Mouse (Mus musculus): ENCODE results near the gene Pnpla2. TPM values are rescaled to one million over a fixed set of nuclear protein-coding genes. Genes with fewer than 3 reads are reported as not detected.

Gene Pnpla2
- polyA plus RNA-seq, 1 experiment from 2014 or later = 23.4 TPM

DNA sequence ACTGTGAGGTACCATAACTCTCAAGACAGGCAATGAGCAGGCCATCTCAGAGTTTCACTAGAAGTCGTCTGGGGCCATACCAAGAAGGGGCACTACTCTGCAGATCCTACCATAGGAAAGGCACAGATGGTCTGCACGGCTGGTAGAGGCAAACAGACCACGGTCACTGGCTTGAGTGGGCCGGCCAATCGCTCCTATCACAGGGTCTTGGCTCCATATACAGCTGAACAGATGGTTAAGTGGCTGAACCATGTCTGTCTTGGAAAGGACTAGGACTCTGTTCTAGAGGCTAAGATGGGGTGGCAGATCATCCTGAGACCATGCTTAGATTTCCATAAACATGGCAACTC lies 47.5 kb downstream of the Pnpla2 start:
- no peaks in the 10 kb centered on the region for H3K27me3 ChIP-seq (replicated peaks; ENCODE audit: control insufficient read depth, insufficient read depth, low read length)
- DNase-seq (ENCODE audit: low spot score) = no peak
- H3K4me3 ChIP-seq (ENCODE audit: low read depth, low read length) = no peak overlapping the region
- H3K9ac ChIP-seq (ENCODE audit: low read depth, low read length) = no peak overlapping the region
- H3K4me2 ChIP-seq = no peak overlapping the region
- H3K4me1 ChIP-seq (replicated peaks; ENCODE audit: control insufficient read depth, insufficient read depth, low read length) = peaks cover 7% of the 10 kb centered on the region; the same call in 1 of the 2 replicates
- no peaks in the 10 kb centered on the region for H3K9me3 ChIP-seq (ENCODE audit: control insufficient read depth, low read length)
- no peak for ATAC-seq (replicated peaks; ENCODE audit: low FRiP score)
- WGBS = 90% methylated on average over 5 of the region's 5 CpGs
- no peak overlapping the region for H3K27ac ChIP-seq (ENCODE audit: low read depth, low read length)
- peaks cover 3% of the 10 kb centered on the region; the same call in 1 of the 2 replicates for H3K36me3 ChIP-seq (ENCODE audit: control insufficient read depth, insufficient read depth, low read length)

DNA sequence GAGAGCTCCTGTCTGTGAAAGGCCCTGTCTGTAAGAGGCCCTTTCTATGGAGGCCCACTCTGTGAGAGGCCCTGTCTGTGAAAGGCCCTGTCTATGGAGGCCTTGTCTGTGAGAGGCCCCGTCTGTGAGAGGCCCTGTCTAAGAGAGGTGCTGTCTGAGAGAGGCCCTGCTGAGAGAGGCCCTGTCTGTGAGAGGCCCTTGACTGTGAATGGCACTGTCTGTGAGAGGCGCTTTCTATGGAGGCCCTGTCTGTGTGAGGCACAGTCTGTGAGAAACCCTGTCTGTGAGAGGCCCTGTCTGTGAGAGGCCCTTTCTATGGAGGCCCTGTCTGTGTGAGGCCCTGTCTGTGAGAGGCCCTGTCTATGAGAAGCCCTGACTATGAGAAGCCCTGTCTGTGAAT lies 51.3 kb downstream of the Pnpla2 start:
- H3K9ac ChIP-seq (ENCODE audit: low read depth, low read length) = peak overlapping the region; percentile 65
- WGBS = 73% methylated on average over 2 of the region's 2 CpGs
- peak overlapping the region; percentile 59 for H3K27ac ChIP-seq (ENCODE audit: low read depth, low read length)
- H3K4me1 ChIP-seq (replicated peaks; ENCODE audit: control insufficient read depth, insufficient read depth, low read length) = peaks cover 17% of the 10 kb centered on the region; the same call in 1 of the 2 replicates
- DNase-seq (ENCODE audit: low spot score) = no peak
- no peaks in the 10 kb centered on the region for H3K9me3 ChIP-seq (ENCODE audit: control insufficient read depth, low read length)
- ATAC-seq (replicated peaks; ENCODE audit: low FRiP score) = peak; percentile 68
- H3K27me3 ChIP-seq (replicated peaks; ENCODE audit: control insufficient read depth, insufficient read depth, low read length) = no peaks in the 10 kb centered on the region
- peak overlapping the region; percentile 49 for H3K4me2 ChIP-seq
- peaks cover 9% of the 10 kb centered on the region; the same call in 1 of the 2 replicates for H3K36me3 ChIP-seq (ENCODE audit: control insufficient read depth, insufficient read depth, low read length)
- H3K4me3 ChIP-seq (ENCODE audit: low read depth, low read length) = peak overlapping the region; percentile 31

DNA sequence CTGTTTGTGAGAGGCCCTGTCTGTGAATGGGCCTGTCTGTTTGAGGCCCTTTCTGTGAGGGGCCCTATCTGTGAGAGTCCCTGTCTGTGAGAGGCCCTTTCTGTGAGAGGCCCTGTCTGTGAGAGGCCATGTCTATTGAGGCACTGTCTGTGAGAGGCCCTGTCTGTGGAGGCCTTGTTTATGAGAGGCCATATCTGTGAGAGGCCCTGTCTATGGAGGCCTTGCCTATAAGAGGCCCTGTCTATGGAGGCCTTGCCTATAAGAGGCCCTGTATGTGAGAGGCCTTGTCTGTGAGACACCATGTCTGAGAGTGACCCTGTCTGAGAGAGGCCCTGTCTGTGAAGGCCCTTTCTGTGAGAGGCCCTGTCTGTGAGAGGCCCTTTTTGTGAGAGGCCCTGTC lies 53.2 kb downstream of the Pnpla2 start:
- Histone ChIP-seq H3K27me3 (replicated peaks; ENCODE audit: control insufficient read depth, insufficient read depth, low read length) (no peaks in the 10 kb centered on the region), H3K36me3 (ENCODE audit: control insufficient read depth, insufficient read depth, low read length) (0 out of 2 replicates have a peak, but pooled peaks cover 9% of the 10 kb centered on the region), H3K4me3 (ENCODE audit: low read depth, low read length) (peak overlapping the region; percentile 23), H3K4me2 (peak overlapping the region; percentile 49), H3K9ac (ENCODE audit: low read depth, low read length) (peak overlapping the region; percentile 71), H3K4me1 (replicated peaks; ENCODE audit: control insufficient read depth, insufficient read depth, low read length) (peaks cover 17% of the 10 kb centered on the region; the same call in 1 of the 2 replicates), H3K9me3 (ENCODE audit: control insufficient read depth, low read length) (no peaks in the 10 kb centered on the region), H3K27ac (ENCODE audit: low read depth, low read length) (peak overlapping the region; percentile 90)
- no peak for DNase-seq (ENCODE audit: low spot score)
- ATAC-seq (replicated peaks; ENCODE audit: low FRiP score) = peak; percentile 88

DNA sequence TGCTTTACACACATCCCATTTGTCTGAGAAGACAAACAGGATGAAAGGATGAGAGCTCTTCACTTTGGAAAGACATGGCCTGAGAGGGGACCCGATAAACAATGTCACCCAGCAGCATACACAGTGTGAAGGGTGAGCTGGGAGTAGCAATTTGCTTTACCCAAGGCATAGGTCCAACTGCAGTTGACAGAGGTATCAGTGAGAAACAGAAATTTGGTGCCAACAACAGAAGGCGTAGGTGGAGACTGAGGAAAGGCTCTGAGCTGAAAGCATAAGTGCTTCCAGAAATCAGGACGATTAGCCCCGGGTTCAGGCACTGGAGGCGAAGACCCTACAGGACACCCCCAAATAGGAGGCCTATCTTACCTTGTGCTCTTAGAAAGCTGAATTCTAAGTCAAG lies 55.2 kb downstream of the Pnpla2 start:
- Histone ChIP-seq H3K36me3 (ENCODE audit: control insufficient read depth, insufficient read depth, low read length) (peaks cover 12% of the 10 kb centered on the region; the same call in 1 of the 2 replicates), H3K4me2 (no peak overlapping the region)

More for the DNA sequence above, 55.2 kb downstream of the Pnpla2 start:
- DNase-seq (ENCODE audit: low spot score) (no peak), ATAC-seq (replicated peaks; ENCODE audit: low FRiP score) (no peak)
- Histone ChIP-seq H3K27ac (ENCODE audit: low read depth, low read length) (no peak overlapping the region), H3K4me3 (ENCODE audit: low read depth, low read length) (no peak overlapping the region), H3K9me3 (ENCODE audit: control insufficient read depth, low read length) (no peaks in the 10 kb centered on the region), H3K27me3 (replicated peaks; ENCODE audit: control insufficient read depth, insufficient read depth, low read length) (no peaks in the 10 kb centered on the region), H3K4me1 (replicated peaks; ENCODE audit: control insufficient read depth, insufficient read depth, low read length) (peaks cover 17% of the 10 kb centered on the region; the same call in 1 of the 2 replicates), H3K9ac (ENCODE audit: low read depth, low read length) (no peak overlapping the region)
- 90% methylated on average over 5 of the region's 5 CpGs for WGBS

Other genes with a start within 250 kb of the Pnpla2 start
- gene Lmntd2, start 241.1 kb upstream of the Pnpla2 start, polyA plus RNA-seq (2014; fragmentation: Nextera tagmentation; extraction: Ambion mirVana) = 1.8 and 2.6 TPM in 2 replicates
- gene Rassf7, start 239.3 kb upstream of the Pnpla2 start, polyA plus RNA-seq (2014; fragmentation: Nextera tagmentation; extraction: Ambion mirVana) = 35.1 TPM in 2 replicates
- 70.9 and 81.0 TPM in 2 replicates for gene Phrf1, start 226.4 kb upstream of the Pnpla2 start, polyA plus RNA-seq (2014; fragmentation: Nextera tagmentation; extraction: Ambion mirVana)
- 4.0 and 4.1 TPM in 2 replicates for gene Irf7, start 188.7 kb upstream of the Pnpla2 start, polyA plus RNA-seq (2014; fragmentation: Nextera tagmentation; extraction: Ambion mirVana)
- 0.44 and 0.53 TPM in 2 replicates for gene Cdhr5, start 178.4 kb upstream of the Pnpla2 start, polyA plus RNA-seq (2014; fragmentation: Nextera tagmentation; extraction: Ambion mirVana)
- 1.2 and 1.6 TPM in 2 replicates for gene Sct, start 176.1 kb upstream of the Pnpla2 start, polyA plus RNA-seq (2014; fragmentation: Nextera tagmentation; extraction: Ambion mirVana)
- 0.16 and 0.17 TPM in 2 replicates for gene Drd4, start 163.2 kb upstream of the Pnpla2 start, polyA plus RNA-seq (2014; fragmentation: Nextera tagmentation; extraction: Ambion mirVana)
- 48.6 and 54.0 TPM in 2 replicates for gene Deaf1, start 127.5 kb upstream of the Pnpla2 start, polyA plus RNA-seq (2014; fragmentation: Nextera tagmentation; extraction: Ambion mirVana)
- 22.2 and 27.4 TPM in 2 replicates for gene Tmem80, start 127.5 kb upstream of the Pnpla2 start, polyA plus RNA-seq (2014; fragmentation: Nextera tagmentation; extraction: Ambion mirVana)
- gene Eps8l2, start 116.3 kb upstream of the Pnpla2 start, polyA plus RNA-seq (2014; fragmentation: Nextera tagmentation; extraction: Ambion mirVana) = 5.4 and 7.7 TPM in 2 replicates
- 442 and 472 TPM in 2 replicates for gene Taldo1, start 63.0 kb upstream of the Pnpla2 start, polyA plus RNA-seq (2014; fragmentation: Nextera tagmentation; extraction: Ambion mirVana)
- 35.0 and 41.6 TPM in 2 replicates for gene Gatd1, start 41.1 kb upstream of the Pnpla2 start, polyA plus RNA-seq (2014; fragmentation: Nextera tagmentation; extraction: Ambion mirVana)
- gene Cend1, start 25.7 kb upstream of the Pnpla2 start, polyA plus RNA-seq (2014; fragmentation: Nextera tagmentation; extraction: Ambion mirVana) = 0.16 and 0.27 TPM in 2 replicates
- 36.9 and 39.4 TPM in 2 replicates for gene Slc25a22, start 17.3 kb upstream of the Pnpla2 start, polyA plus RNA-seq (2014; fragmentation: Nextera tagmentation; extraction: Ambion mirVana)
- gene Pidd1, start 11.2 kb upstream of the Pnpla2 start, polyA plus RNA-seq (2014; fragmentation: Nextera tagmentation; extraction: Ambion mirVana) = 22.5 and 22.7 TPM in 2 replicates
- gene Rplp2, start 7.8 kb upstream of the Pnpla2 start, polyA plus RNA-seq (2014; fragmentation: Nextera tagmentation; extraction: Ambion mirVana) = 1,652 and 1,836 TPM in 2 replicates
- gene Cracr2b, start 5.9 kb downstream of the Pnpla2 start, polyA plus RNA-seq (2014; fragmentation: Nextera tagmentation; extraction: Ambion mirVana) = 4.3 and 7.2 TPM in 2 replicates
- 20.6 and 22.3 TPM in 2 replicates for gene Cd151, start 12.2 kb downstream of the Pnpla2 start, polyA plus RNA-seq (2014; fragmentation: Nextera tagmentation; extraction: Ambion mirVana)
- 95.3 and 104 TPM in 2 replicates for gene Polr2l, start 19.9 kb downstream of the Pnpla2 start, polyA plus RNA-seq (2014; fragmentation: Nextera tagmentation; extraction: Ambion mirVana)
- 77.9 and 78.2 TPM in 2 replicates for gene Tspan4, start 20.0 kb downstream of the Pnpla2 start, polyA plus RNA-seq (2014; fragmentation: Nextera tagmentation; extraction: Ambion mirVana)
- 39.2 and 48.1 TPM in 2 replicates for gene Chid1, start 84.7 kb downstream of the Pnpla2 start, polyA plus RNA-seq (2014; fragmentation: Nextera tagmentation; extraction: Ambion mirVana)
- 94.4 and 102 TPM in 2 replicates for gene Ap2a2, start 107.0 kb downstream of the Pnpla2 start, polyA plus RNA-seq (2014; fragmentation: Nextera tagmentation; extraction: Ambion mirVana)
- 2.4 and 2.6 TPM in 2 replicates for gene Muc6, start 200.1 kb downstream of the Pnpla2 start, polyA plus RNA-seq (2014; fragmentation: Nextera tagmentation; extraction: Ambion mirVana)
- 0.21 and 0.22 TPM in 2 replicates for gene Muc2, start 235.1 kb downstream of the Pnpla2 start, polyA plus RNA-seq (2014; fragmentation: Nextera tagmentation; extraction: Ambion mirVana)